Mouse (Mus musculus) left cerebral cortex, postnatal 4 days (tissue): ENCODE results near the gene Exoc4. TPM values are rescaled to one million over a fixed set of nuclear protein-coding genes. Genes with fewer than 3 reads are reported as not detected.
A peak's percentile ranks its signal among the peaks of the same experiment; 100 is the strongest.

Experiments
- DNase-seq: peaks from one replicate; pipeline ENCODE4 v3.0.0-alpha.2; 2022
- intact Hi-C: fragments of 180-260 bp; cut with DNase I; formaldehyde crosslinking; loops from one replicate; pipeline ENCODE4 v1.15.1; 2025
- total RNA-seq, 2 experiments: library from RNA; stranded (reverse); gene quantifications; 2 replicates each; pipeline ENCODE4 v1.2.3; 2021

The Exoc4 gene
- total RNA-seq, 2 experiments from 2014 or later = 86.7 to 94.1 TPM

DNA sequence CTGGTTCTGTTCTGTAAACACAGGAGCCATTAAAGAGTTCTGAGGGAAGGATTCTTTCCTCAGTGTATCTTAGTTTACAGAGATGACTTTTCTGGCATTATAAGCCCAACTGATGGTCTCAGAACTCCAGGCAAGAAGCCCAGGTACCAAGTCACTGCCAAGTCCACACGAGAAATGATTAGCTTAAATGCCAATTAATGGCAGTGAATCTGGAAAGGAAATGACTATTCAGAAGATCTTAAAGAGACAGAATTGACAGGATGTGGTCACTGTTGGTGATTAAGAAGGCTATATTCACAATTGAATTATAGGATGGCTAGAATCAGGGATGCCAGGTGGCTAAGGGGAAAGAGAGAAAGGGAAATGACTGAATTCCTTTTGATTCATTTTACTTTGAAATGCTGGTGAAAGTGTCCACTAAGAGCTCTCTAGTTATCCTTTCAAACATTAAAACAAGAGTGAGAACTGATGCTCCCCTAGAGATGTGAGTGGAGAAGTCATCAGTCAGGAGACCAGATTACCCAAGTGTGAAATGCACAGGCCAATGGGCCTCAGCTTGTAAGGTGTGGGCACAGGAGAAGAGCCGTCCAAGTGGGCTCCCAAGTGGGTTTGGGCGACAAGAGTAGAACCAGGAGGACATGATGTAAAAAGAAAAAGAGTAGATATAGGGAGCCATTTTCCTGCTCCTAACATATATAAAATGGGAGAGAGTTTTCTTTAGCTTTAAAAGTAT is 587.3 kb downstream of the Exoc4 start:
- DNase-seq = peak; percentile 35
- intact Hi-C loops = no loop called here

DNA sequence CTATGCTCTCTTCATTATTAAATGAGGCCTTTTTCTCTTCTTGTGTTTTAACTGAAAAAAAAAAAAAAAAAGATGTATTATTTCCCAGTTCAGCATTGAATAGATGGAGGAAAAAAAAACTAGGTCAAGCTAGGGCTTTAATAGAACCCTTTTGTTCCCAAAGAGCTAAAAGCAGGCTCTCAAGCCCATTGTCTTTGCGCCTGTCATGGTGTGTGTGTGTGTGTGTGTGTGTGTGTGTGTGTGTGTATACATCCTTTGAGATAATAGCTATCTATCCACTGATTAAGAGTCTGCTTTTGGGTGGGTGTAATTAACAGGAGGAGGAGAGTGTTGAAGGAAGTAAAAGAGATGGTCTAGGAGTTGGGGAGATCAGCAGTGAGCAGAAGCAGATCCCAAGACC is 594.0 kb downstream of the Exoc4 start:
- intact Hi-C loops = no loop called here
- no peak for DNase-seq

- DNase-seq = no peak
- intact Hi-C loops = no loop called here
These were observed 610.2 kb downstream of the Exoc4 start for GRCm38 (mm10) chr6:33859049-33859448.

DNA sequence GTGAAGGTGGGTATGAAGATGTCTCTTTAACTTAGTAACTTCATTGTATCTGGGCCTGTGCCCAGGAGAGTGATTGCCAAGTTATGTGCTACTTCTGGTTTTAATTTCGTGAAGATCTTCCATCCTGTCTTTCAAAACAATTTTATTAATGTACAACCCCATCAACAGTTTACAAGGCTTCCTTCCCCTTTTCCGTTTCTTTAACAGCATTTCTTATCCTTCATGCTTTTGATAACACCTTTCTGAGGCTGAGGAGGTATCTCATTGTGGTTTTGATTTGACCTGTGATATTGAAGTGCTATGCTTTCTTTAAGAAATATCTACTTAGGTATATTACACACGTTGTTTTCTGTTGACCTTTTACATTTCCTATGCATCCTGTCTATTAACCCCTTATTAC is 616.9 kb downstream of the Exoc4 start:
- intact Hi-C loops = no loop called here
- no peak for DNase-seq

- intact Hi-C loops = no loop called here
- no peak for DNase-seq
These were observed 618.2 kb downstream of the Exoc4 start for GRCm38 (mm10) chr6:33866901-33867580.

DNA sequence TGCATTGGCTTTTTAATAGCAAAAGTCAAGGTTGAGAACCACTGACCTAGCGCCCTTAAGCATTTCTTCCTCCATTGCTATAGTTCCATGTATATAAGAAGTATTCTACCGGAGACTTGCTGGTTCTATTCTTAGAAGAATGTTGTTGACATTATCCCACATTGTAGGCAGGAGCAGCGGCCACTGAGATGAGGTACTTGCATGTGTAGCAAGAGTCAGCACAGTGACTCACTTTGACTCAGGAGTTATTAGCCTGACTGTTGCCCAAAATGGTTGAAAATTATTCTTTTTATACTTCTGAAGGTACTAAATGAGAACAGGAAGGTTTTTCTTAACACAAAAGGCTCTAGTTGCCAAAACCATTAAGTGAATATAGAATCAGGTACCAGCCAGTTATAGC is 620.4 kb downstream of the Exoc4 start:
- intact Hi-C loops = no loop called here
- DNase-seq = no peak

DNA sequence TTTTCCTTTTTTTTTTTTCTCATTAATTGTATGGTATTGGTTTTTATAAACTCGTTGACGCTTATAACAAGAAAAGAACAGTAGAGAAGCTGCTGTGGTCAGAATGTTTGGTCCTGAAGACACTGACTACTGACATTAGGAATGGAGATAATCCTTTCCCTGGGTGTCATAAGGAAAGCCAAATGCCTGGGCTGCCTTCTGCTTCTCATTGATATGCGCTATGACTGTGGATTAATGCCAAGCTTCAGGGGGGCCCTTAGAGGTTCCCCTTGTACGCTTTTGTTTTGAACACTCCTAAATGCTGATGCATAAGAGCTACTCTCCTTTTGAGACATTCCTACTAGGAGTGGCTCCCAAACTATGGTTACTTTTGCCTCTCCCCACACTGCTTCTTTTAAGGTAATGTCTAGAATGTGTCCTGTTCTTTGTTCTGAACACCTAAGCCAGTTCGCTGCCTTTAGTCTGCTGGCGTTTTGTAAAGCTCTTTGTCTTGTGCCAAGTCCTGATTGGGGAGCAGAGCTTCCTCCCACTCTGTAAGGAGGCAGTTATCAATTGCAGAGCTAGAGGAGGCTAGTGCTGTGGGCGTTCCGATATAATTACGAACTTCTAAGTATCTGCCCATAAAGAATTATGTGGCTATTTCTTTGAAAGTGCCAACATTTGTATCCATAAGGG is 621.7 kb downstream of the Exoc4 start:
- DNase-seq = peak; percentile 29
- intact Hi-C loops = no loop called here

DNA sequence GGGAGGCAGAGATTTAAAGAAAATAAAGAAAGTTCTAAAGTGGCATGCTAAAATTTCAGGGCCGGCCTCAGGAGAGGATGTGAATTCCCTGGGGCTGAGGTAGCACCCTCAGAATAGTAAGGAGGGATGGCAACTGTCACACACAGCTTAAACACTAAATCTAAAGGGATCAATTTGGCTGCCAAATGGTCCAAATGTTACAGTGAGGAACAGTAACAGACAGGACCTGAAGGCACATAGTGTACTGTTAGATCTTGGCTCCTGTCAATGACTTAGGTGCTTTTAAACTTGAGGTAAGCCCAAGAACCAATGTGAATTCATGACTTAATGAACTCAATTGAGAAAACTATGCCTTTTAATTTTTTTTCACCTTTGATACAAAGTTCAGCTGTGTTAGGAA is 622.4 kb downstream of the Exoc4 start:
- intact Hi-C loops = no loop called here
- no peak for DNase-seq

DNA sequence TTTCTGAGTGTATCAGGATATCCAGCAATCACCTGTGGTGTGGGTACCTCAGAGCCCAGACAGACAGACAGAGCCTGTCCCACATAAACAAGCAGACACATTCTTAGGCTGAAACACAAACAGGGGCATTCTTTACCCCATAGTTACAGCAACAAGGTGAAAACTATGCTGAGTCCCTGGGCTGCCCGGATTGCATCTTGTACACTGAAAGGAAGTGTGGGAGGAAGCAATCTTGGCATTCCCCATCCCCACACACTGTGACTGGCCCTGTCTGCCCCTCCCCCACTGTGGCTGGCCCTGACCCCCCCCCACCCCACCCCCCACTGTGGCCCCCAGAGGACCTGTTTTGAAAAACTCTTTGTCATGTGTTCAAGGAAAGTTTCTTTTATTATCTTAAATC is 623.3 kb downstream of the Exoc4 start:
- DNase-seq = no peak
- intact Hi-C loops = no loop called here

GRCm38 (mm10) chr6:33873000-33873399 is 624.1 kb downstream of the Exoc4 start:
- no peak for DNase-seq
- intact Hi-C loops = no loop called here

DNA sequence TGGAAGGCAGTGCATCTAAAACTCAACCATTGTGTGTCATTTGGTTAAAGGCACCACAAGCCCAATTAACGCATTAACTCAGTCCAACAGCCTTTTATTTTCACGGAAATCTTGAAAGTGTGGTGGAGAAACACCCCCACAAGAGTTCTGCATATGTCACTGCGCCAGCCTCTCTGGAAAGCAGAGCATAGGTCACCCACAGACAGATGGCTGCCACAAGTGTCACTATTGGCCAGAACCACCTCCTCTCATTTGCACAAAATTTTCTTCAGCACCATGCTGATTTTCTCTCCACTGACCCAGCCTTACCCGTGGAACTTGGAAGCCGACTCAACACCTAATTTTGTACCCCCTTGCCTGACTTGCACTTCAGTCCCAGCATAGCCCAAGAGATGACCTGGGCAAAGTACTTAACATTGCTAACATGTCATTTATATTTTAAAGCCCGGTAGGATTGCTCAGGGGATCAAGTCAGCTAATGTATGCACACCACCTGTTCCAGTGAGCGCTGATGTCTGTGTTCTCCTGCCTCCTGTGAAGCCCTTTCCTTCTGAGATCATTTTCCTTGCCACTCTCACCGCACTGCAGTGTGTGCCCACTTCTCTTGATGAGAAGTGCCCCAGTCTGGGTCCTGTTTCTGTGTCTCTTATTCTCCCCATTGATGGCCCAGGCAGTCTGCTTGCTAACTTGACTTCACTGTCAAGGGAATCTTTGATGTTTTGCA is 625.6 kb downstream of the Exoc4 start:
- intact Hi-C loops = no loop called here
- peak; percentile 47 for DNase-seq

DNA sequence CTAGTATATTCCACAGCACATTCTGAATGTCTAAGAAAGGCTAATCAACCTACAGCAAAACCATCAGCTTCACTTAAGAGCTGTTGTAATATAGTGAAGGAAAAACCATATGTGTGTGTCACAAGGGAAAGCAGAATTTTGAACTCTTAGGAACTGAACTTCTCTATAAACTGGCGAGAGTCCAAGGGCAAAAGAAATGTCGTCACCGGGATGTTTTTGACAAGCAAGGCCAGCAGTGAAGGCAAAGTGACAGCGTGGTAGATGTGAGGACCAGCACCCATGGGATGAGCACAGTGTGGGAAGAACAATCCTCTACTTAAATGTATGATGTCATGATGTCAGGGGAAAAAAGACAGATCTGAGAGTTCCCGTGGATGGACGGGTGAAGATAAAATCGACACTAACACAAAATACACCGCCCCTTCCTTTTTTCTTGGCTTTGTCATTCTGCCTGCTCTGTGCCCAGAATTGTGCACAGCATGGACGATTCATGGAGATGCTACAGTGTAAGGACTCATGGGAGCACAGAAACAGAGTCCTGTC is 635.3 kb downstream of the Exoc4 start:
- intact Hi-C loops = no loop called here

GRCm38 (mm10) chr6:33886941-33887340 is 638.1 kb downstream of the Exoc4 start:
- intact Hi-C loops = no loop called here
- no peak for DNase-seq

More for the DNA sequence above, 635.3 kb downstream of the Exoc4 start:
- no peak for DNase-seq

DNA sequence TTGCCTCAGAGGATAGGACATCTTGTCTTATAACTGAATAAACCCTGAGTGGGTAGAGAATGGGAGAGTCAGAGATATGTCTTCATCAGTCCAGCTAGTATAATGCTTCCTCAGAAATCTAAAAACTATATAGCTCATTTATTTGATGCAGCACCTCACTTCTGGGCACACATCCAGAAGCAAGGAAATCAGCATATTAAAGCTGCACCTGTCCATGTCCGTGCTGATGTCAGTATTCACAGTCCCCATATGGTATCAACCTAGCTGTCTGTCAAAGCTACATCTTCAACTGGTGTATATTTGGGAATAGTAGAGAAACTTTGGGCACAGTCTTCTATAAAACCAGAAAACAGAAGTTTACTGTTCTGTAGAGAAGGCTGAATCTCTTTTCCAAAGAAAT is 642.0 kb downstream of the Exoc4 start:
- intact Hi-C loops = no loop called here
- DNase-seq = no peak

DNA sequence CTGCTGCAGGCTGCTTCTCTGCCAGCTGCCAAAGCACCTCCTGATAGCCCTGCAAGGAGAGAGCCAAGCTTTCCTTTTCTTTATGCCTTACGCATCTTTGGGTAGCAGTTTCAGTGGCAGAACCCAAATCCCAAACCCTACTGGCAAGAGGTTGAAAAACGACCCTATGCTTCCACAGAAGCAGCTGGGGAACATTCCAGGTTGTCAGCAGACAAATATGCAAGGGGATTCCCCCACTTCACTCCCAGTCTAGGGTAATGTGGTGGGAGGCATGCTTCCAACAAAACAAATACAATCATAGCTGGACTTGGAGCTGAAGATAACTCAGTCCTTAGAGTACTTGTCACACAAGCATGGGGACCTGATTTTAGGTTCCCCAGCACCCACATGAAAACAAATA is 643.3 kb downstream of the Exoc4 start:
- intact Hi-C loops = no loop called here
- DNase-seq = no peak

DNA sequence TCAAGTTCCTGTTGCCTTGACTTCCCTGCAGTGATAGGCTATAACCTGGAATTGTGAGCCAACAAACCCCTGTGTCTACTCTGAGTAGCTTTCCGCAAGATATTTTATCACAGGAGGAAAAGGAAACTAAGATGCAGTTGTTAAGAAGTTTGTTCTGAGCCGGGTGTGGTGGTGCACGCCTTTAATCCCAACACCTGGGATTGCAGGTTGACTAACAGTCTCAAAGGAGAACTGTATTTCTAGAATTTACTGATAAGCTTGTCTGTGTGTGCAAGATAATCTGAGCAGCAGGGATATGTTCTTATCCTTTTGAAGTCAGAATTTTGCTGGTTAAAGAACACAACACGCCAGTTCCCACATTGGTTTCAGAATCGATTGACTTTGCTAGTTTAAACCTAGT is 651.1 kb downstream of the Exoc4 start:
- intact Hi-C loops = no loop called here

DNA sequence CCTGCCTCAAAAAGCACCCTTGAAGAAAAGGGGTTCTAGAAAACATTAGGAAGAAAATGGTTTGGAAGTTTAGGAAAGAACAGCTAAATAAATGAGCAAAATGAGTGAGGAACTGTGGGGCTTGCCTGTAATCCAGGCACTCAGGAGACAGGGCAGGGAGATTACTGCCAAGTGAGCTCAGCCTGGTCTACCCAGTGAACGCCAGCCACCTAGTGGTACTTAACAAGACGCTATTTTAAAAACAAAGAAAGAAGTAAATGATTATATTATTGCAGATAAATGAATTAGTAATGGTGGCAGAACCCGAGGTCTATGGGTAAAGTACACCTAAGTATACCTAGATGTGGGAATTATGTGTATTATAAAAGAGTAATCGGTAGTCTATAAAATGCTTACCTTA is 651.7 kb downstream of the Exoc4 start:
- intact Hi-C loops = no loop called here
- no peak for DNase-seq

More for the DNA sequence above, 651.1 kb downstream of the Exoc4 start:
- no peak for DNase-seq

GRCm38 (mm10) chr6:33905099-33905498 is 656.2 kb downstream of the Exoc4 start:
- intact Hi-C loops = no loop called here
- no peak for DNase-seq

- no peak for DNase-seq
- intact Hi-C loops = no loop called here
These were observed 661.8 kb downstream of the Exoc4 start for GRCm38 (mm10) chr6:33910671-33911070.

DNA sequence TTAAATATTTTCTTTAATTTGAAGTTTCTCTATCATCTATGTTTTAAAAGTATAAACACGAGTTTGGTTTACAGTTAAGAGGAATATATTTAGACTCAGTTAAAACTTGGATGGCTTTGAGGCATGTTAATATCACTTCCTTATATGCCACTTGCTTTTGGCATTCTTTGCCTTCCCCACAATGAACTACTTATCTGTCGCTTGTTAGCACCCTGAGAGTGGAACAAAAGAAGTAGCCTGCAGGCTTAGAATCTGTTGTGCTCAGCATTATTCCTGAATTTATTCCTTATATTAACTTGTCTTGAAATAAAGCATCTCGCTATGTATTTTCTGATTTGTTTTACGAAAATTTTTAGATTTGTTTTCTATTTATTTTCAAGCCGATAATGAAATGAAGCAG is 664.2 kb downstream of the Exoc4 start:
- no peak for DNase-seq
- intact Hi-C loops = no loop called here

GRCm38 (mm10) chr6:33913486-33913885 is 664.6 kb downstream of the Exoc4 start:
- intact Hi-C loops = no loop called here

More at GRCm38 (mm10) chr6:33913486-33913885, 664.6 kb downstream of the Exoc4 start:
- DNase-seq = no peak
